Mouse (Mus musculus) midbrain, embryonic 15.5 days (tissue): Measurements from ENCODE around the gene Utf1. TPM values are rescaled to one million over a fixed set of nuclear protein-coding genes. Genes with fewer than 3 reads are reported as not detected.

Source experiments
- ATAC-seq: fragments of 200-750 bp; cut with Nextera tagmentation; replicated peaks from 2 replicates; pipeline ENCODE4 v1.8.0; 2017; ENCODE audit warnings: moderate TSS enrichment
- H3K27ac ChIP-seq: fragments of 300-500 bp; sonication (generic); 2 replicates; pipeline ENCODE4 v1.5.1; 2015; ENCODE audit warnings: mild to moderate bottlenecking, inconsistent platforms
- H3K27me3 ChIP-seq: fragments of 300-500 bp; sonication (generic); replicated peaks from 2 replicates; pipeline ENCODE4 v1.6.1; 2015; ENCODE audit warnings: inconsistent platforms
- H3K36me3 ChIP-seq: fragments of 300-500 bp; sonication (generic); replicated peaks from 2 replicates; pipeline ENCODE4 v1.6.1; 2015; ENCODE audit warnings: inconsistent platforms
- H3K4me1 ChIP-seq: fragments of 300-500 bp; sonication (generic); 2 replicates; pipeline ENCODE4 v1.6.1; 2015; ENCODE audit warnings: inconsistent platforms
- H3K4me2 ChIP-seq: fragments of 300-500 bp; sonication (generic); 2 replicates; pipeline ENCODE4 v1.6.1; 2015; ENCODE audit warnings: inconsistent platforms, mild to moderate bottlenecking, moderate library complexity
- H3K4me3 ChIP-seq: fragments of 300-500 bp; sonication (generic); 2 replicates; pipeline ENCODE4 v1.5.1; 2015; ENCODE audit warnings: mild to moderate bottlenecking, inconsistent platforms
- H3K9ac ChIP-seq: fragments of 300-500 bp; sonication (generic); 2 replicates; pipeline ENCODE4 v1.6.1; 2015; ENCODE audit warnings: mild to moderate bottlenecking, inconsistent platforms
- H3K9me3 ChIP-seq: fragments of 300-500 bp; sonication (generic); 2 replicates; pipeline ENCODE4 v1.6.1; 2016; ENCODE audit warnings: inconsistent platforms
- WGBS: fragments of 180-500 bp; shearing (Covaris S2); methylation state at CpG from one replicate; pipeline ENCODE4 v1.1.7; 2015; ENCODE audit warnings: mixed read lengths; 5-methylcytosine and 5-hydroxymethylcytosine counted together
- polyA plus RNA-seq: library from polyadenylated mRNA; unstranded; fragments of >200 nt; fragmentation: Nextera tagmentation; extraction: Ambion mirVana; gene quantifications from 2 replicates; pipeline ENCODE4 v1.2.1, GENCODE M21; 2015

The Utf1 gene
- not detected in 2 replicates for polyA plus RNA-seq

DNA sequence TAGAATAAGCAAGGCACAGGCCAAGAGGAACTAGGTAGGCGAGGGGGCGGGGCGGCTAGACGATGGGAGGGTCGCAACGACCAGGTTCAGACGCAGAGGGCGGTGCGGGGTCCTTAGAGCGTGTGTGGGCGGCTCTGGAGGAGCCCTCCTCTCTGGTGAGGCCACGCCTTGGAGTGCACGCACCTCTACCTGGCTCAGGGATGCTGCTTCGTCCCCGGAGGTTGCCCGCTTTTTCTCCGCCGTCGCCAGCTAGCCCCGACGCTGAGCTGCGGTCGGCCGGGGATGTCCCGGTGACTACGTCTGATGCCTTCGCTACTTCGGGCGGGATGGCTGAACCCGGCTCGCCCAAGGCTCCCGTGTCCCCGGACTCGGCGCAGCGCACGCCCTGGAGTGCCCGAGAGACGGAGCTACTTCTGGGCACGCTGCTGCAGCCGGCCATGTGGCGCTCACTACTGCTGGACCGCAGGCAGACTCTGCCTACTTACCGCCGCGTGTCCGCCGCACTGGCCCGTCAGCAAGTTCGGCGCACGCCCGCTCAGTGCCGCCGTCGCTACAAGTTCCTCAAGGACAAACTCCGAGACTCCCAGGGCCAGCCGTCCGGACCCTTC is at the start of gene Utf1:
Gene Utf1, plus strand, starts transcription at position 116 of the 608 bp plus-strand sequence.
- no peaks in the 10 kb centered on the region for H3K36me3 ChIP-seq
- H3K9me3 ChIP-seq = no peaks in the 10 kb centered on the region
- peak within 1 kb of the TSS; percentile 52 for H3K4me2 ChIP-seq
- H3K27ac ChIP-seq = no peak within 1 kb of the TSS
- H3K4me3 ChIP-seq = peak within 1 kb of the TSS; percentile 35
- ATAC-seq = peak; percentile 69
- WGBS = under 1% methylated on average over 54 of the region's 59 CpGs
- H3K9ac ChIP-seq = no peak within 1 kb of the TSS
- peaks cover 12% of the 10 kb centered on the region for H3K4me1 ChIP-seq
- peaks cover 81% of the 10 kb centered on the region for H3K27me3 ChIP-seq

DNA sequence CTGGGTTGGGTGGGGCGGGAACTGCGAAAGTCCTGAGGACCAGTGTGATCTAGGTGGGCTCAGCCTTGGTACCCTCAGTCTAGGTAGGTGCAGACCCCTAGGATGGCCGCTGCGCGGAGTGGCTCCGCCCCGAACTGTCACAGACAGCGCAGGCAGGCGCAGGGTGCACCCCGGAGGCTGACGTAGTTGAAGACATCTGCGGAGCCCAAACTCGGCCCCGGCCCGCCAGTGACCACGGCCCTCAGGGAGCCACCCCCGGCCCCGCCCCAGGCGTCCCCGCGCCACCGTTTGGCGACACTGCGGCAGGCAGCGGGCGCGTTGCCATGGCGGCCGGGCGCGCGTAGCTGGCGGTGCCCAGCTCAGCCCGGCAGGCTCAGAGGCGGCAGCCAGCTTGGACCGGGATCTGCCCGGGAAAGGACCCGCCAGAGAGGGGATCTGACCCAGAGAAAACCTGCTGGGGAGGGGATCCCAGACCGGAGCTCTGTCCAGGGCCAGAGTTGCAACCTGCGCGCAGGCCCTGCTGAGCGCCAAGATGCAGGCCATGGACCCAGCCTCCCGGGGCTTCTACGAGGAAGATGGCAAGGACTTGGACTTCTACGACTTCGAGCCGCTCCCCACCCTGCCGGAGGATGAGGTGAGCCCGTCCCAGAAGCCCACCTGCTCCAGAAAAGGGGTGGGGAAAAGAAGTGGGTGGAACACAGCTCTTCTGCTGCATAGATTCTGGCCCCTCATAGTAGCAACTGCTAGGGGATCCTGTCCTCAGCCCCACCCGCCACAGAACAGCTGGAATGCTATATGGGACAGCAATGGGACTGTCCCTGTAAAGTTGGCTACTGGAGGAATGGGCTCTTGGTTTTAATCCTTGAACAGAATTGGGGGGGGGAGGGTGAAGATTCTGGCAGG is 48.7 kb upstream of the Utf1 start, which contains the start of gene Kndc1:
Gene Kndc1, plus strand, starts transcription at position 42 of the 903 bp plus-strand sequence.
- peak within 1 kb of the TSS; percentile 82 for H3K4me2 ChIP-seq
- H3K4me3 ChIP-seq = peak within 1 kb of the TSS; percentile 67
- H3K9me3 ChIP-seq = no peaks in the 10 kb centered on the region
- 0 out of 2 replicates have a peak within 1 kb of the TSS, but pooled peaks have one; percentile 42 for H3K27ac ChIP-seq
- peaks cover 17% of the 10 kb centered on the region for H3K27me3 ChIP-seq
- no peaks in the 10 kb centered on the region for H3K36me3 ChIP-seq
- peaks cover 22% of the 10 kb centered on the region for H3K4me1 ChIP-seq
- under 1% methylated on average over 50 of the region's 50 CpGs for WGBS
- ATAC-seq = peak; percentile 89
- H3K9ac ChIP-seq = peak within 1 kb of the TSS; percentile 75

DNA sequence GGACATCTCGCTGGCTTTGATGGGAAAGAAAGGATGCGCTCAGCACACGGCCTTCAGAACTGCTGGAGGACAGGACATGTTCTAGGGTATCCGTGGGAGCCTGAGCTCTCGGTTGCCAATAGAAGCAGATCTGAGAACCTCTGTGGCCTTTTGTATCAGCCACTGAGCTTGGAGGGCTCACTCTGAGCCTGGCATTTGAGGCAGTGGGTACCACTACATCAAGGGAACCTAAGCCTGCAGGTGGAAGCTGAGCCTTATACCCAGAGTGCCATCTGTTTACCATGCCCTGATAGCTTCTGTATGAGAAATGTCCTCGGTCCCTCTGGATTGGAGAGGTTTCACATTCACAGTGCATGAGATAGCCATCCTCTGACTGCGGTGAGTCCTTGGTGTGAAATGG is 47.3 kb upstream of the Utf1 start:
- no peaks in the 10 kb centered on the region for H3K36me3 ChIP-seq
- peaks cover 22% of the 10 kb centered on the region for H3K4me1 ChIP-seq
- no peak overlapping the region for H3K9ac ChIP-seq
- 74% methylated on average over 7 of the region's 7 CpGs for WGBS
- peak overlapping the region; percentile 82 for H3K4me2 ChIP-seq
- no peak overlapping the region for H3K27ac ChIP-seq
- H3K27me3 ChIP-seq = peaks cover 17% of the 10 kb centered on the region
- no peak for ATAC-seq
- no peaks in the 10 kb centered on the region for H3K9me3 ChIP-seq
- H3K4me3 ChIP-seq = 0 out of 2 replicates have a peak overlapping the region, but pooled peaks have one; percentile 67

DNA sequence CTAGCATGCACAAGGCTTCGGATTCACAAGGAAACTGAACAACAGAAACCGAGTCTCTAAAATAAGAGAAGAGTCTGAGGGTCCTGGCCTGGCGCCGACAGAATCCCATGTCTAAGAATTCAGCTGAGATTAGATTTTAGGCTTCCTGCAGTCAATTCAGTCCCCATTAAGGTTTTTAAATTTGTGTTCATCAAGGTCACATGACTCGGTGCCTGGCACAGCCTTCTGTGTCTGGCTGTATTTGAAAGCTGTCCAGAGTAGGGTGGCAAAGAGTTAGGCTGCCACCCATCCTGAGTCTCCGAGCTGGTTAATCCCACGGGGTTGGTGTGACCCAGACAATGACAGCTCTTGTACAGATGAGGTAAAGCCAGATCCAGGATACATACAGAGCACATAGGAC is 46.8 kb upstream of the Utf1 start:
- H3K36me3 ChIP-seq = no peaks in the 10 kb centered on the region
- 87% methylated on average over 7 of the region's 7 CpGs for WGBS
- peaks cover 17% of the 10 kb centered on the region for H3K27me3 ChIP-seq
- no peak overlapping the region for H3K27ac ChIP-seq
- no peak overlapping the region for H3K4me3 ChIP-seq
- no peak for ATAC-seq
- H3K4me1 ChIP-seq = peaks cover 22% of the 10 kb centered on the region
- H3K4me2 ChIP-seq = no peak overlapping the region
- no peaks in the 10 kb centered on the region for H3K9me3 ChIP-seq
- no peak overlapping the region for H3K9ac ChIP-seq

DNA sequence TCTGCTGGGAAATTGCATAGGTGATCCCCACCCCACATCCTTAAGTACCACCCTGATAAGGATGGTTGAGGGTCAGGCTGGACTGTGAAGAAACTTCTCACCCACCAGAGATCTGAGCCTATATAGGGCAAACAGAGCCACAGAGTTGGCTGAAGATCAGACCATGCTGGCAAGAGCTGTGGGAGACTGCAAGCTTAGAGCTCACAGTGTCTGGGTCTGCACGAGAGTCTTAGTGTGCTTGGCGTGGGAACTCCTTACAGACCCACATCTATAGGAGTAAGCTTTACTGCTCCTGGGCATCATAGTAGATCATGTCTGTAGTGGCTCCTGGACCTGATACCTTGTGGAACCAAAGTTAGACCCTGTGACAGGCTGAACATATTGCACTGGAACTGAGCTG is 45.0 kb upstream of the Utf1 start:
- H3K9me3 ChIP-seq = no peaks in the 10 kb centered on the region
- H3K4me2 ChIP-seq = no peak overlapping the region
- peaks cover 22% of the 10 kb centered on the region for H3K4me1 ChIP-seq
- no peak for ATAC-seq
- peaks cover 13% of the 10 kb centered on the region for H3K27me3 ChIP-seq
- H3K9ac ChIP-seq = no peak overlapping the region
- WGBS = 84% methylated on average over 2 of the region's 2 CpGs
- no peak overlapping the region for H3K27ac ChIP-seq
- no peak overlapping the region for H3K4me3 ChIP-seq
- no peaks in the 10 kb centered on the region for H3K36me3 ChIP-seq

DNA sequence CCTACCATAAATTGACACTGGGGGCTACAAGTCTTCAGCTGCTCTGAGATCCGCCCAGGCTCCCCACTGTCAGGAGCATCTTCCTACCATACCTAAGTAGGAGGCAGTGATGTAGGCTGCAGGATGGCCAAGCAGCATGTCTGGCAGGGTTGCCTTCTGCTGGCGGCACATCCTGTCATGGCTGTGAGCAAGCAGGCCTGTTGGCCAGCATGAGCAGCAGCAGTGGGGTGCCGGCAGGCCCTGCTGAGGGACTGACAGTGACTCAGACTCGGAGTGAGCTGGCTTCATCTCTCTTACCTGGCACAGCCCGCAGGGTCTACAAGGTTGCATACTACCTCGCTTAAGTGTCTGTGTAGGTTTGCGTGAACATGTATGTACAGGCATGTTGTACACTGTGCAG is 44.1 kb upstream of the Utf1 start:
- Histone ChIP-seq H3K4me3 (no peak overlapping the region), H3K4me2 (no peak overlapping the region), H3K9me3 (no peaks in the 10 kb centered on the region), H3K9ac (no peak overlapping the region), H3K27me3 (peaks cover 8% of the 10 kb centered on the region; the same call in 1 of the 2 replicates), H3K27ac (no peak overlapping the region), H3K4me1 (peaks cover 17% of the 10 kb centered on the region), H3K36me3 (no peaks in the 10 kb centered on the region)
- ATAC-seq = no peak; the same call in 1 of the 2 replicates
- WGBS = 90% methylated on average over 7 of the region's 7 CpGs

DNA sequence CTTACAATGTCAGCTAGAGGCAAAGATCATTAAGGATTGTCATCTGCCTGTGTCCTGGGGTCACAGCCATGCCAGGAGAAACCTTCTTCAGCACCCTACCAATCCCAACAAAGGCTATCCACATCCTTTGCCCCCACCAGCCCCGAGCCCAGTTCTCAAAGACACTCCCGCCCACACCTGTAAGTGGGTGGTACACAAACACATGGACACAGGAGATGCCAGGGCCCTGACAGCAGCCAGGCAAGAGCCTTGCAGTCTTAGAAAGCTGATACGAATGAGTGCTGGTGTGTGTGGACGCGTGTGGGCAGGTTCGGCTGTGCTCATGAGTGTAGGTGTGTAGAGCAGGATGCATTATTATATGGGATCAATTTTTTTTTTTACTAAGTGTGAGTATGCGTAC is 43.1 kb upstream of the Utf1 start:
- Histone ChIP-seq H3K9me3 (no peaks in the 10 kb centered on the region), H3K4me1 (peaks cover 19% of the 10 kb centered on the region), H3K4me3 (no peak overlapping the region), H3K36me3 (no peaks in the 10 kb centered on the region), H3K27me3 (peaks cover 5% of the 10 kb centered on the region; the same call in 1 of the 2 replicates), H3K27ac (no peak overlapping the region), H3K4me2 (no peak overlapping the region), H3K9ac (no peak overlapping the region)
- ATAC-seq = no peak
- WGBS = 94% methylated on average over 7 of the region's 7 CpGs

DNA sequence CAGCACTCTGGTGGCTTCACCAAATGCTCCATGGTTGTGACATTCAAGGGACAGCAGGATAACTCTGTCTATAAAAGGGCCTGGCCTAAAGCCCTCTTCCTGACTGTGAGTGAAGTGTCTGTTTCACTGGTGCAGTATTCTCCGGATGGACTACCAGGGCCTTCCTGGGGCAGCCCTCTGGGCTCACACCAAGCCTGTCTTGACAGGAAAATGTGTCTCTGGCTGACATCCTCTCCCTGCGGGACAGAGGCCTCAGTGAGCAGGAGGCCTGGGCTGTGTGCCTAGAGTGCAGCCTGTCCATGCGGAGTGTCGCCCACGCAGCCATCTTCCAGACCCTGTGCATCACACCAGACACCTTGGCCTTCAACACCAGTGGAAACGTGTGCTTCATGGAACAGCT is 42.7 kb upstream of the Utf1 start:
- Histone ChIP-seq H3K4me2 (no peak overlapping the region), H3K9me3 (no peaks in the 10 kb centered on the region), H3K27me3 (0 out of 2 replicates have a peak, but pooled peaks cover 1% of the 10 kb centered on the region), H3K9ac (no peak overlapping the region), H3K36me3 (no peaks in the 10 kb centered on the region), H3K4me1 (peaks cover 19% of the 10 kb centered on the region), H3K4me3 (no peak overlapping the region), H3K27ac (no peak overlapping the region)
- 84% methylated on average over 6 of the region's 6 CpGs for WGBS
- no peak for ATAC-seq

DNA sequence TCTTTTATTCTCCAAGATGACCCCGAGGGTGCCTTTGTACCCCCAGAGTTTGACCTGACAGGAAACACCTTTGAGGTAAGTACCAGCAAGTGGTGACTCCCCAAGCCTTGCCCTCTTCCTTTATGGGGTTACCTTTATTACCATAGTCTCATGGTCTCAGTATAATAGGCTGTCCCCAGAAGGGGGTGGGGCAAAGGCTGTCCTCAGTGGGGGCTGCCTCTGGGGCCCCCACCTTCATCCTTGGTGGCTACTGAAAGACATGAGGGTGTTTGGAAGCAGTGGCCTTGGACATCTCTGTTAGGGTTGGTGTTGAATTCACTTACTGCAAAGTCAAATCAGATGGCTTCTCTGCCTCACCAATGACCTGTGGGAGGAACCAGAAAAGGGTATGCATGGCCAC is 41.6 kb upstream of the Utf1 start:
- Histone ChIP-seq H3K27me3 (no peaks in the 10 kb centered on the region), H3K4me3 (no peak overlapping the region), H3K4me2 (no peak overlapping the region), H3K4me1 (peaks cover 14% of the 10 kb centered on the region), H3K9ac (no peak overlapping the region), H3K27ac (no peak overlapping the region), H3K9me3 (no peaks in the 10 kb centered on the region), H3K36me3 (no peaks in the 10 kb centered on the region)
- ATAC-seq = no peak
- 39% methylated on average over 1 of the region's 1 CpGs for WGBS

DNA sequence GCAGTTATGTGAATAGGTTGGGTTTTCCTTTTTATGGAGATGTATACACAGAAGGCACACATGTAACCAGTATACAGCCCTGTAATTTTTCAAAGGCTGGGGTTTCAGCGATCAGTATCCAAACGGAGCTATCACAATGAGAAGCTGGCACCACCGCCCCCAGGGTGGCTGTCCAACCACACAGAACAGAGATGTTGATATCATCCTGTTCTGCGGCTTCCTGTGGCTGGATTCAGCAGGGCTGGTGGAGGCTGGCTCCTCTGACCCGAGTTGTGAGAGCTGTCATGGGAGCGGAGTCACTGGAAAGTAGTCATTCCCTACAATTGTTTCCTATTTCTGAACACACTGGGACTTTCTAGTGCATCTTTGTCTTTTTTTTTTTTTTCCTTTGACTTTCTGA is 38.3 kb upstream of the Utf1 start:
- 33% methylated on average over 6 of the region's 6 CpGs for WGBS
- Histone ChIP-seq H3K36me3 (no peaks in the 10 kb centered on the region), H3K4me2 (peak overlapping the region; percentile 6; the same call in 1 of the 2 replicates), H3K4me3 (no peak overlapping the region), H3K9me3 (no peaks in the 10 kb centered on the region), H3K9ac (no peak overlapping the region), H3K27me3 (no peaks in the 10 kb centered on the region), H3K4me1 (peaks cover 38% of the 10 kb centered on the region), H3K27ac (peak overlapping the region; percentile 16; the same call in 1 of the 2 replicates)
- ATAC-seq = no peak

DNA sequence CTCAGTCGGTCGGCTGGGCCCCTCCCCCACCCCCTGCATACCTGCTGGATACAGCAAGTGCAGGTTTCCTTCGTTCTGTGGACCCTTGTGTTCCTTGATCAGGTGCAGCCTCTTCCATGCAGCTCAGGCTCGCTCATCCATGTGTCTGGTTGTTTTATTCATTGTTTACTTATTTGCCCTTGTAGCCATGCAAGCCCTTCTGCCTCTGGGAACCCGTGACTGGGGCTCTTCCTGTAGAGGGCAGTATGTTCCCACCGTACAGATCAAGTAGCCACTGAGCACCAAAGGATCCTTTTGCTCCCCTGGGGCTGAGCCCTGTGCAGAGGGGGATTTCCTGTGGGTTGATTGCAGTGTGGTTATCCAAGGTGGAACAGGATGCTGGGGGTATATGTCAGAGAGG is 37.9 kb upstream of the Utf1 start:
- H3K9ac ChIP-seq = no peak overlapping the region

DNA sequence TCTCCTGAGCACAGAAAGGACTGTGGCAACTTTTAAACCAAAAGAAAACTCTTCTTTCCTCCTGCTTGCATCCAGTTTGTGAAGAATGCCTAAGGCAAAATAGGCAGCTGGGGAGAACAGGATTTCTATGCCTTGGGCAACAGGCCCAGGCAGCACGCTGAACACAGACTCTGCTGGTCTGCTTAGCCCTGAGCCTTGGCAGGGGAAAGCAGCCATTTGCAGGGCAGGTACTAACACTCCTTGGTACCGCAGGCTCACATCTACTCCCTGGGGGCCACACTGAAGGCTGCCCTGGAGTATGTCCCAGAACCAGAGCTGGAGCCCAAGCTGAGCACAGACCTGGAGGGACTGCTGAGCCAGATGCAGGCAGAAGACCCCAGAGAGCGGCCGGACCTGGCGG is 35.4 kb upstream of the Utf1 start:
- Histone ChIP-seq H3K9me3 (no peaks in the 10 kb centered on the region), H3K4me2 (no peak overlapping the region), H3K27ac (peak overlapping the region; percentile 58), H3K4me3 (no peak overlapping the region), H3K9ac (no peak overlapping the region), H3K27me3 (peaks cover 14% of the 10 kb centered on the region; the same call in 1 of the 2 replicates), H3K36me3 (no peaks in the 10 kb centered on the region), H3K4me1 (peaks cover 40% of the 10 kb centered on the region)
- 57% methylated on average over 5 of the region's 5 CpGs for WGBS
- peak; percentile 49; the same call in 1 of the 2 replicates for ATAC-seq

More for the DNA sequence above, 37.9 kb upstream of the Utf1 start:
- Histone ChIP-seq H3K9me3 (no peaks in the 10 kb centered on the region), H3K27ac (peak overlapping the region; percentile 16; the same call in 1 of the 2 replicates), H3K4me3 (no peak overlapping the region), H3K27me3 (no peaks in the 10 kb centered on the region; the same call in 1 of the 2 replicates), H3K4me1 (peaks cover 40% of the 10 kb centered on the region), H3K36me3 (no peaks in the 10 kb centered on the region), H3K4me2 (peak overlapping the region; percentile 6; the same call in 1 of the 2 replicates)
- WGBS = 4% methylated on average over 6 of the region's 6 CpGs
- 0 out of 2 replicates have a peak, but pooled peaks have one; percentile 5 for ATAC-seq
